Mouse (Mus musculus) cerebellum, adult 2 months (tissue): Measurements from ENCODE around the gene Akap10. TPM values are rescaled to one million over a fixed set of nuclear protein-coding genes. Genes with fewer than 3 reads are reported as not detected.
"Not testable (repeated sequence)": the region's sequence is repeated elsewhere in the genome, so short reads cannot be mapped to it uniquely, and the experiment has no call there.

Experiments
- DNase-seq, 2 experiments: peaks; one replicate each; pipeline ENCODE4 v3.0.0; 2021
- H3K27ac ChIP-seq: fragments of 200-500 bp; 2 replicates; pipeline ENCODE4 v1.5.1; 2012; ENCODE audit warnings: low read length, control low read depth, inconsistent platforms; ENCODE audit not compliant: insufficient read depth
- H3K27me3 ChIP-seq: fragments of 200-500 bp; 2 replicates; pipeline ENCODE4 v1.6.1; 2012; ENCODE audit warnings: inconsistent platforms, mild to moderate bottlenecking, low read length, moderate library complexity; ENCODE audit not compliant: control insufficient read depth, insufficient read depth
- H3K4me1 ChIP-seq: fragments of 200-500 bp; 2 replicates; pipeline ENCODE4 v1.6.1; 2011; ENCODE audit warnings: low read length; ENCODE audit not compliant: control insufficient read depth, insufficient read depth
- H3K4me3 ChIP-seq: fragments of 200-500 bp; replicated peaks from 2 replicates; pipeline ENCODE3; 2011; ENCODE audit warnings: mild to moderate bottlenecking, low read depth, low read length, control low read depth; ENCODE audit not compliant: insufficient read depth
- CTCF ChIP-seq: fragments of 200-500 bp; IDR thresholded peaks from 2 replicates; pipeline ENCODE4 v1.5.1; 2011; ENCODE audit warnings: low read depth, mild to moderate bottlenecking, control low read depth, low read length, moderate library complexity, borderline replicate concordance; ENCODE audit not compliant: insufficient read depth
- POLR2A ChIP-seq: fragments of 200-500 bp; IDR thresholded peaks from 2 replicates; pipeline ENCODE4 v1.6.1; 2011; ENCODE audit warnings: low read length, control low read depth, borderline replicate concordance; ENCODE audit not compliant: insufficient read depth
- WGBS: fragments of 180-500 bp; shearing (Covaris S2); methylation state at CpG from one replicate; pipeline ENCODE4 v1.1.7; 2018; 5-methylcytosine and 5-hydroxymethylcytosine counted together
- polyA plus RNA-seq: library from polyadenylated mRNA; depleted of rRNA; stranded (reverse); fragments of >200 nt; gene quantifications from 2 replicates; pipeline ENCODE4 v1.2.3, GENCODE M21; 2012

Gene Akap10
- polyA plus RNA-seq, 1 experiment, result 17.1 TPM

GRCm38 (mm10) chr11:61963193-61963592 lies 33.1 kb upstream of the Akap10 start:
- Histone ChIP-seq H3K4me1 (peaks cover 30% of the 10 kb centered on the region), H3K27me3 (no peaks in the 10 kb centered on the region), H3K4me3 (no peak overlapping the region), H3K27ac (no peak overlapping the region)
- peak in 1 of 2 experiments; percentile 61 for DNase-seq
- TF ChIP-seq CTCF, result no peak
- no peak for TF ChIP-seq POLR2A
- WGBS, result 16% methylated on average over 3 of the region's 3 CpGs

GRCm38 (mm10) chr11:61962684-61963083 lies 32.6 kb upstream of the Akap10 start:
- Histone ChIP-seq H3K27me3 (no peaks in the 10 kb centered on the region), H3K4me3 (no peak overlapping the region), H3K27ac (no peak overlapping the region), H3K4me1 (peaks cover 28% of the 10 kb centered on the region)
- WGBS, result 61% methylated on average over 6 of the region's 6 CpGs
- no peak for TF ChIP-seq POLR2A
- TF ChIP-seq CTCF, result no peak
- no peak for DNase-seq

- Histone ChIP-seq H3K4me1 (peaks cover 22% of the 10 kb centered on the region), H3K27me3 (no peaks in the 10 kb centered on the region), H3K27ac (no peak overlapping the region), H3K4me3 (no peak overlapping the region)
- WGBS, result 77% methylated on average over 2 of the region's 2 CpGs
- DNase-seq, result no peak
- TF ChIP-seq CTCF (no peak), POLR2A (no peak)
Measured at GRCm38 (mm10) chr11:61960096-61960495, 30.0 kb upstream of the Akap10 start.

- H3K27me3 ChIP-seq, result not testable (repeated sequence)
- peak; percentile 51 to 63 for DNase-seq
- 9% methylated on average over 6 of the region's 6 CpGs for WGBS
- 0 out of 2 replicates have a peak overlapping the region, but pooled peaks have one; percentile 52 for H3K27ac ChIP-seq
- H3K4me1 ChIP-seq, result peaks cover 17% of the 10 kb centered on the region
- H3K4me3 ChIP-seq, result peak overlapping the region; percentile 46
Measured at GRCm38 (mm10) chr11:61958706-61959105, 28.7 kb upstream of the Akap10 start.

GRCm38 (mm10) chr11:61957296-61957813 lies 27.3 kb upstream of the Akap10 start:
- H3K27ac ChIP-seq, result peak overlapping the region; percentile 98
- peak overlapping the region; percentile 86 for H3K4me3 ChIP-seq
- no peak for TF ChIP-seq POLR2A
- TF ChIP-seq CTCF, result no peak
- no peaks in the 10 kb centered on the region for H3K27me3 ChIP-seq
- 2% methylated on average over 25 of the region's 25 CpGs for WGBS
- H3K4me1 ChIP-seq, result peaks cover 8% of the 10 kb centered on the region
- peak in 1 of 2 experiments; percentile 74 for DNase-seq

- peak; percentile 94 to 98 for DNase-seq
- H3K27ac ChIP-seq, result peak within 1 kb of the TSS; percentile 98
- WGBS, result under 1% methylated on average over 58 of the region's 58 CpGs
Measured at GRCm38 (mm10) chr11:61956572-61957295, 26.7 kb upstream of the Akap10 start, which contains the start of gene Specc1. Gene Specc1 (plus strand): TSS chr11:61956763.

GRCm38 (mm10) chr11:61955951-61956350 lies 25.9 kb upstream of the Akap10 start:
- Histone ChIP-seq H3K27me3 (no peaks in the 10 kb centered on the region), H3K4me1 (no peaks in the 10 kb centered on the region; the same call in 1 of the 2 replicates), H3K27ac (no peak overlapping the region), H3K4me3 (no peak overlapping the region)
- DNase-seq, result peak in 1 of 2 experiments; percentile 20
- WGBS, result 85% methylated on average over 6 of the region's 6 CpGs
- no peak for TF ChIP-seq CTCF
- TF ChIP-seq POLR2A, result no peak

More at GRCm38 (mm10) chr11:61956572-61957295, 26.7 kb upstream of the Akap10 start, which contains the start of gene Specc1:
- H3K27me3 ChIP-seq, result no peaks in the 10 kb centered on the region
- peaks cover 2% of the 10 kb centered on the region for H3K4me1 ChIP-seq
- TF ChIP-seq CTCF (peak; percentile 94), POLR2A (peak; percentile 92)
- H3K4me3 ChIP-seq, result peak within 1 kb of the TSS; percentile 86

GRCm38 (mm10) chr11:61955136-61955535 lies 25.1 kb upstream of the Akap10 start:
- DNase-seq, result no peak
- TF ChIP-seq POLR2A, result no peak
- no peak overlapping the region for H3K4me3 ChIP-seq
- H3K27me3 ChIP-seq, result no peaks in the 10 kb centered on the region
- no peak overlapping the region for H3K27ac ChIP-seq
- no peaks in the 10 kb centered on the region; the same call in 1 of the 2 replicates for H3K4me1 ChIP-seq
- 65% methylated on average over 6 of the region's 6 CpGs for WGBS
